Mouse (Mus musculus) neural tube, embryonic 10.5 days (tissue): ENCODE measurements at regions not wholly inside any gene's neighbourhood (a gene's known extent, or its start where the extent isn't known, plus 50 kb on each side); places are given as distances from the start of the nearest gene placed in this dataset.

Experiments used
- DNase-seq: peaks from one replicate; pipeline ENCODE4 v3.0.0-alpha.2; 2017; ENCODE audit warnings: low spot score; ENCODE audit errors: extremely low spot score

- no peak for DNase-seq
These were observed 225.5 kb downstream of the Rab11fip2 start for GRCm38 (mm10) chr19:59717813-59718483.

GRCm38 (mm10) chr19:59738541-59738940 lies 204.9 kb downstream of the Rab11fip2 start:
- no peak for DNase-seq

- DNase-seq: peak; percentile 22
These were observed 200.5 kb downstream of the Rab11fip2 start for GRCm38 (mm10) chr19:59742946-59743345.

GRCm38 (mm10) chr19:59761218-59761617 lies 182.2 kb downstream of the Rab11fip2 start:
- no peak for DNase-seq

GRCm38 (mm10) chr19:59784401-59785046 lies 158.9 kb downstream of the Rab11fip2 start:
- no peak for DNase-seq

- DNase-seq: no peak
These were observed 112.2 kb downstream of the Rab11fip2 start for GRCm38 (mm10) chr19:59831304-59831703.

- DNase-seq: no peak
These were observed 106.3 kb downstream of the Rab11fip2 start for GRCm38 (mm10) chr19:59837138-59837537.

- no peak for DNase-seq
These were observed 105.8 kb downstream of the Rab11fip2 start for GRCm38 (mm10) chr19:59837628-59838027.

GRCm38 (mm10) chr19:59844270-59844669 lies 99.2 kb downstream of the Rab11fip2 start:
- DNase-seq: no peak

- DNase-seq: no peak
These were observed 96.6 kb downstream of the Rab11fip2 start for GRCm38 (mm10) chr19:59846807-59847206.

GRCm38 (mm10) chr19:59850696-59851095 lies 92.8 kb downstream of the Rab11fip2 start:
- DNase-seq: no peak

GRCm38 (mm10) chr19:59852011-59852738 lies 91.3 kb downstream of the Rab11fip2 start:
- DNase-seq: no peak
